In the genomic region with DNA sequence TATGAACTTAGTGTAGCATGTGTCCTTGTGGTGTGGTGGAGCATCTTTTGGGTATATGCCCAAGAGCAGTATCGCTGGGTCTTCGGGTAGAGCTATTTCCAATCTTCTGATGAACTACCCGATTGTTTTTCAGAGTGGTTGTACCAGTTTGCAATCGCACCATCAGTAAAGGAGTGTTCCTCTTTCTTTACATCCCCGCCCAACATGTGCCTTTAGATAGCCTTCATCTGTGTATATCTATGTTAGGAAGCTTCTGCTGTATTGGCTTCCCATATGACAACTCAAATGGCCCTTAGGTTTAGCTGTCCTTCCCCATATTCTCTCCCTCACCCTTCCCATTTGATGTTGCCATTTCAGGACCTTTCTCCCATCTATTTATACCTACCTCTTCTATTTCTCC, we compare ENCODE assay signal across 29 mouse cellular contexts. TPM values are rescaled to one million over a fixed set of nuclear protein-coding genes. Genes with fewer than 3 reads are reported as not detected.
DNase-seq lines count a peak whose midpoint lies in the region; ATAC-seq and TF ChIP-seq lines count a peak whose summit lies in the region.
"Had no signal": no experiment of that assay in that cellular context is flagged by ENCODE, and none has a peak within 500 bp of the region (broad histone marks: within the 10 kb centered on the region; RNA-seq: fewer than 3 reads in every experiment).

No protein-coding gene starts in this region.

- no peaks in the 10 kb centered on the region for H3K9me3 ChIP-seq in liver, embryonic 12.5 days (replicated peaks)
- no peaks in the 10 kb centered on the region for H3K9me3 ChIP-seq in liver, postnatal 0 days (ENCODE audit: low read length)
- H3K9me3 ChIP-seq in liver, embryonic 14.5 days (ENCODE audit: control insufficient read depth, low read length) = no peaks in the 10 kb centered on the region
- H3K9me3 ChIP-seq in liver, embryonic 16.5 days (replicated peaks; ENCODE audit: control insufficient read depth, low read length) = no peaks in the 10 kb centered on the region
- H3K9me3 ChIP-seq: embryonic facial prominence, embryonic 13.5 days; embryonic facial prominence, embryonic 15.5 days; forebrain, embryonic 13.5 days; forebrain, embryonic 15.5 days; G1E had no signal

- no peak overlapping the region for H3K9ac ChIP-seq in liver, embryonic 12.5 days
- H3K9ac ChIP-seq in liver, postnatal 0 days (replicated peaks) = no peak overlapping the region
- H3K9ac ChIP-seq in liver, embryonic 14.5 days (replicated peaks) = no peak overlapping the region
- H3K9ac ChIP-seq in liver, embryonic 16.5 days (ENCODE audit: low read depth, low read length) = no peak overlapping the region
- H3K9ac ChIP-seq: embryonic facial prominence, embryonic 13.5 days; embryonic facial prominence, embryonic 15.5 days; forebrain, embryonic 13.5 days; forebrain, embryonic 15.5 days; forebrain, postnatal 0 days had no signal

- DNase-seq in liver, postnatal 0 days = no peak
- no peak for DNase-seq in liver, embryonic 14.5 days (ENCODE audit: low read depth in 3 of 3, low spot score in 3 of 3)
- no peak for DNase-seq in liver
- no peak for DNase-seq in kidney, postnatal 25 days
- DNase-seq in cerebellum, adult 18-20 months = no peak
- DNase-seq: adrenal gland, adult 8-10 months; adrenal gland, postnatal 14 days; adrenal gland, postnatal 36 days; B cell, adult 2 months; cerebellum, adult 11-12 months; cerebellum, adult 8-10 months; cerebellum, adult 9-11 months; cerebellum, postnatal 14 days; cerebellum, postnatal 36 days; embryo, embryonic 11 days; forebrain, postnatal 0 days had no signal

- WGBS in liver, embryonic 12.5 days (ENCODE audit: insufficient replicate concordance) = 54% methylated on average over 5 of the region's 5 CpGs
- 75% methylated on average over 5 of the region's 5 CpGs for WGBS in liver, postnatal 0 days (ENCODE audit: insufficient replicate concordance)
- 47% methylated on average over 5 of the region's 5 CpGs for WGBS in liver, embryonic 14.5 days (ENCODE audit: insufficient replicate concordance)
- WGBS in liver, embryonic 16.5 days (ENCODE audit: insufficient replicate concordance) = 61% methylated on average over 5 of the region's 5 CpGs

- no peak for TF ChIP-seq CTCF in liver, postnatal 0 days (IDR thresholded peaks at IDR 0.05; ENCODE audit: low read depth)
- TF ChIP-seq CTCF in liver, embryonic 14.5 days (IDR thresholded peaks at IDR 0.05; ENCODE audit: low read depth) = no peak

- no peak for TF ChIP-seq EP300 in liver, postnatal 0 days (IDR thresholded peaks at IDR 0.05; ENCODE audit: low read depth)
- TF ChIP-seq EP300 in liver, embryonic 14.5 days (IDR thresholded peaks at IDR 0.05; ENCODE audit: low read depth) = no peak

- no peak overlapping the region for H3K4me3 ChIP-seq in liver, embryonic 12.5 days
- H3K4me3 ChIP-seq in liver, postnatal 0 days (ENCODE audit: low read depth, low read length) = no peak overlapping the region
- no peak overlapping the region for H3K4me3 ChIP-seq in liver, embryonic 14.5 days (ENCODE audit: insufficient read depth in 1 of 2, low read depth in 2 of 2, low read length in 2 of 2)
- no peak overlapping the region for H3K4me3 ChIP-seq in liver, embryonic 16.5 days (ENCODE audit: low read depth, low read length)
- H3K4me3 ChIP-seq: embryonic facial prominence, embryonic 13.5 days; embryonic facial prominence, embryonic 15.5 days; erythroblast, embryonic 14.5 days; forebrain, embryonic 13.5 days; forebrain, embryonic 15.5 days had no signal

- H3K27ac ChIP-seq in liver, embryonic 12.5 days = no peak overlapping the region
- no peak overlapping the region for H3K27ac ChIP-seq in liver, postnatal 0 days (ENCODE audit: low read depth)
- no peak overlapping the region for H3K27ac ChIP-seq in liver, embryonic 14.5 days
- no peak overlapping the region for H3K27ac ChIP-seq in liver, embryonic 16.5 days (ENCODE audit: low read length)
- H3K27ac ChIP-seq: embryonic facial prominence, embryonic 13.5 days; embryonic facial prominence, embryonic 15.5 days; forebrain, embryonic 13.5 days; forebrain, embryonic 15.5 days had no signal

- ATAC-seq in liver, embryonic 12.5 days = peak; percentile 62; the same call in 1 of the 2 replicates
- no peak for ATAC-seq in liver, postnatal 0 days
- 0 out of 2 replicates have a peak, but pooled peaks have one; percentile 33 for ATAC-seq in liver, embryonic 14.5 days (ENCODE audit: insufficient read depth)
- peak; percentile 58; the same call in 1 of the 2 replicates for ATAC-seq in liver, embryonic 16.5 days (ENCODE audit: low read depth)
- peak; percentile 53; the same call in 1 of the 2 replicates for ATAC-seq in megakaryocyte-erythroid progenitor cell, adult 5-6 weeks (replicated peaks; ENCODE audit: low FRiP score, low TSS enrichment, poor library complexity, severe bottlenecking)
- ATAC-seq: CD4-positive, CD25-positive, alpha-beta regulatory T cell, adult 4 months; forebrain, embryonic 13.5 days; forebrain, embryonic 15.5 days; forebrain, postnatal 0 days had no signal

- H3K36me3 ChIP-seq in liver, embryonic 12.5 days = no peaks in the 10 kb centered on the region
- no peaks in the 10 kb centered on the region for H3K36me3 ChIP-seq in liver, postnatal 0 days (replicated peaks; ENCODE audit: insufficient read depth, low read length)
- H3K36me3 ChIP-seq in liver, embryonic 14.5 days (replicated peaks; ENCODE audit: control insufficient read depth, insufficient read depth, low read depth) = no peaks in the 10 kb centered on the region
- no peaks in the 10 kb centered on the region for H3K36me3 ChIP-seq in liver, embryonic 16.5 days (ENCODE audit: control insufficient read depth, insufficient read depth)
- H3K36me3 ChIP-seq: embryonic facial prominence, embryonic 13.5 days; embryonic facial prominence, embryonic 15.5 days; forebrain, embryonic 15.5 days; G1E had no signal

- H3K4me1 ChIP-seq in liver, embryonic 12.5 days = peaks cover 5% of the 10 kb centered on the region; the same call in 1 of the 2 replicates
- H3K4me1 ChIP-seq in liver, postnatal 0 days (ENCODE audit: insufficient read depth) = 0 out of 2 replicates have a peak, but pooled peaks cover 1% of the 10 kb centered on the region
- H3K4me1 ChIP-seq in liver, embryonic 14.5 days (replicated peaks; ENCODE audit: control insufficient read depth in 2 of 2, insufficient read depth in 2 of 2, low read length in 1 of 2) = 0 out of 4 replicates have a peak, but pooled peaks cover 0 to 3% of the 10 kb centered on the region in 2 experiments
- no peaks in the 10 kb centered on the region; the same call in 1 of the 2 replicates for H3K4me1 ChIP-seq in liver, embryonic 16.5 days (ENCODE audit: control insufficient read depth, low read depth, low read length)
- H3K4me1 ChIP-seq: embryonic facial prominence, embryonic 13.5 days; embryonic facial prominence, embryonic 15.5 days; forebrain, embryonic 13.5 days; forebrain, embryonic 15.5 days had no signal

- H3K27me3 ChIP-seq in liver, embryonic 12.5 days (replicated peaks) = no peaks in the 10 kb centered on the region
- no peaks in the 10 kb centered on the region for H3K27me3 ChIP-seq in liver, postnatal 0 days (ENCODE audit: insufficient read depth, low read length)
- H3K27me3 ChIP-seq in liver, embryonic 14.5 days (ENCODE audit: control insufficient read depth, insufficient read depth, low read length) = no peaks in the 10 kb centered on the region
- no peaks in the 10 kb centered on the region for H3K27me3 ChIP-seq in liver, embryonic 16.5 days (ENCODE audit: control insufficient read depth, insufficient read depth, low read depth, low read length)
- H3K27me3 ChIP-seq: embryonic facial prominence, embryonic 13.5 days; embryonic facial prominence, embryonic 15.5 days; forebrain, embryonic 13.5 days; forebrain, embryonic 15.5 days had no signal

- no peak overlapping the region for H3K4me2 ChIP-seq in liver, embryonic 12.5 days
- H3K4me2 ChIP-seq in liver, postnatal 0 days (ENCODE audit: low read depth, low read length) = no peak overlapping the region
- H3K4me2 ChIP-seq in liver, embryonic 14.5 days (ENCODE audit: low read depth) = no peak overlapping the region
- H3K4me2 ChIP-seq in liver, embryonic 16.5 days (ENCODE audit: low read depth, low read length) = no peak overlapping the region
- H3K4me2 ChIP-seq: embryonic facial prominence, embryonic 13.5 days; embryonic facial prominence, embryonic 15.5 days; forebrain, embryonic 13.5 days; forebrain, embryonic 15.5 days had no signal

RNA-seq across cellular contexts. Expression of a gene that starts 13.7 kb away (rescaled TPM):
- polyA plus RNA-seq in liver, embryonic 12.5 days (2016; fragmentation: Nextera tagmentation; extraction: Ambion mirVana) = 5.9 and 6.2 TPM in 2 replicates
- polyA plus RNA-seq in liver, postnatal 0 days (2015; fragmentation: Nextera tagmentation; extraction: Ambion mirVana) = 4.5 and 4.6 TPM in 2 replicates
- 2.3 and 3.8 TPM in 2 replicates for polyA plus RNA-seq in liver, embryonic 14.5 days (2012; rRNA removed)
- polyA plus RNA-seq in liver, embryonic 14.5 days (2014; fragmentation: Nextera tagmentation; extraction: Ambion mirVana) = 5.8 and 6.0 TPM in 2 replicates
- 7.9 and 8.4 TPM in 2 replicates for polyA plus RNA-seq in liver, embryonic 16.5 days (2015; fragmentation: Nextera tagmentation; extraction: Ambion mirVana)
- total RNA-seq in megakaryocyte-erythroid progenitor cell, adult 5-6 weeks (2014; fragmentation: Nextera tagmentation) = 8.7 and 11.2 TPM in 2 replicates
- 9.9 and 11.4 TPM in 2 replicates for total RNA-seq in megakaryocyte-erythroid progenitor cell, adult 5-6 weeks (2017)

RNA-seq across cellular contexts. Expression of a gene that starts 46.6 kb away (rescaled TPM):
- polyA plus RNA-seq in liver, embryonic 12.5 days (2016; fragmentation: Nextera tagmentation; extraction: Ambion mirVana) = not detected in 2 replicates
- 0.05 TPM in 1 of 2 replicates, not detected in the other for polyA plus RNA-seq in liver, postnatal 0 days (2015; fragmentation: Nextera tagmentation; extraction: Ambion mirVana)
- 0.02 and 0.08 TPM in 2 replicates for polyA plus RNA-seq in liver, embryonic 14.5 days (2012; rRNA removed)
- not detected in 2 replicates for polyA plus RNA-seq in liver, embryonic 14.5 days (2014; fragmentation: Nextera tagmentation; extraction: Ambion mirVana)
- polyA plus RNA-seq in liver, embryonic 16.5 days (2015; fragmentation: Nextera tagmentation; extraction: Ambion mirVana) = 0.06 and 0.08 TPM in 2 replicates
- total RNA-seq in megakaryocyte-erythroid progenitor cell, adult 5-6 weeks (2014; fragmentation: Nextera tagmentation) = not detected in 2 replicates
- total RNA-seq in megakaryocyte-erythroid progenitor cell, adult 5-6 weeks (2017) = not detected in 2 replicates
- total RNA-seq: common myeloid progenitor, adult 5-6 weeks; forebrain, postnatal 0 days had no signal
- polyA plus RNA-seq: CD4-positive, CD25-positive, alpha-beta regulatory T cell, adult 4 months; embryonic facial prominence, embryonic 11.5 days; embryonic facial prominence, embryonic 15.5 days; erythroblast, embryonic 14.5 days; forebrain, embryonic 11.5 days; G1E had no signal

RNA-seq across cellular contexts. Expression of a gene that starts 51.7 kb away (rescaled TPM):
- 77.0 and 79.0 TPM in 2 replicates for polyA plus RNA-seq in liver, embryonic 12.5 days (2016; fragmentation: Nextera tagmentation; extraction: Ambion mirVana)
- 25.6 and 27.3 TPM in 2 replicates for polyA plus RNA-seq in liver, postnatal 0 days (2015; fragmentation: Nextera tagmentation; extraction: Ambion mirVana)
- 10.7 and 24.3 TPM in 2 replicates for polyA plus RNA-seq in liver, embryonic 14.5 days (2012; rRNA removed)
- 47.0 and 53.4 TPM in 2 replicates for polyA plus RNA-seq in liver, embryonic 14.5 days (2014; fragmentation: Nextera tagmentation; extraction: Ambion mirVana)
- 26.1 and 27.0 TPM in 2 replicates for polyA plus RNA-seq in liver, embryonic 16.5 days (2015; fragmentation: Nextera tagmentation; extraction: Ambion mirVana)
- total RNA-seq in megakaryocyte-erythroid progenitor cell, adult 5-6 weeks (2014; fragmentation: Nextera tagmentation) = 201 and 242 TPM in 2 replicates
- 352 and 418 TPM in 2 replicates for total RNA-seq in megakaryocyte-erythroid progenitor cell, adult 5-6 weeks (2017)
